Mouse (Mus musculus): ENCODE results near the gene Prf1. TPM values are rescaled to one million over a fixed set of nuclear protein-coding genes. Genes with fewer than 3 reads are reported as not detected.
A peak's percentile ranks its signal among the peaks of the same experiment; 100 is the strongest.

The Prf1 gene
- polyA plus RNA-seq, 1 experiment, result 0.10 TPM

DNA sequence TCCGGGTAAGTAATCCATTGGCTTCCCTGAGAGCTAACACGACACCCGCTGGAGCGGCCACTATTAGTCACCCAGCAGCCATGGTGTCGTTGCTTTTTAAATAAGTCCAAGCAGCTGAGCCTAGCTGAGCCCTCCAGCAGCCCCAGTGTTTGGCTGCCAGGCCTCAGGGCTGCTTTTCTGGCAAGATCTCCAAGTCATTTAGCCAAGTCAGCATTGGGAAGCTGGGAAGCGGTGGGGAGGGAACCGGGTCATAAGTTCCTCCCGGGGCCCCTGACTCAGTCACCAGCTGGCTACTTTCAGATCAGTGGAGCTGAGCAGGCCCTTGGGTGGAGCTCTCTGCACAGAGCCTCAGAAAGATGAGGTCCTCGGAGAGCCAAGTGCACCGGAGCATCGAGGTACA lies 12.4 kb upstream of the Prf1 start:
- no peak for DNase-seq (ENCODE audit: extremely low spot score in 1 of 2, low spot score in 1 of 2)

GRCm38 (mm10) chr10:61286246-61286645 lies 11.4 kb upstream of the Prf1 start:
- no peak for DNase-seq (ENCODE audit: extremely low spot score in 1 of 2, low spot score in 1 of 2)

- no peak for DNase-seq (ENCODE audit: extremely low spot score in 1 of 2, low spot score in 1 of 2)
Measured at GRCm38 (mm10) chr10:61290016-61290415, 7.6 kb upstream of the Prf1 start.

DNA sequence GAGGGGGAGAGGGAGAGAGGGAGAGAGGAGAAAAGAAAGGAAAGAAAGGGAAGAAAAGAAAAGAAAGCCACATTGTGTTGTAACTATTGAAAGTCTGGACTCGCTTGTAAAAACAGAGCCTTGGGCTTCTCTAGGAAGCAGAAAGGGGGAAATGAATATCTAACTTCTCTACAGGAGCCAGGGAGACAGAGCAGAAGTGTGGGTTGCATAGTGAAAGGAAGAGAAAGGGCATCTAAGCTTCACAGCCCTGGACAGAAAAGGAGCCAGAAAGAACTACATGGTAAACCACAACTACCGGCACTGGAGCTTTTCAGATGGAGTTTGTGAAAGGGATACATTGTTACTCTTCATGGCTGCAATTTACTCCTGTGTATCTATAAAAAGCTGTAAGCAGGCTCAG lies 7.2 kb upstream of the Prf1 start:
- DNase-seq (ENCODE audit: extremely low spot score in 1 of 2, low spot score in 1 of 2), result no peak

DNA sequence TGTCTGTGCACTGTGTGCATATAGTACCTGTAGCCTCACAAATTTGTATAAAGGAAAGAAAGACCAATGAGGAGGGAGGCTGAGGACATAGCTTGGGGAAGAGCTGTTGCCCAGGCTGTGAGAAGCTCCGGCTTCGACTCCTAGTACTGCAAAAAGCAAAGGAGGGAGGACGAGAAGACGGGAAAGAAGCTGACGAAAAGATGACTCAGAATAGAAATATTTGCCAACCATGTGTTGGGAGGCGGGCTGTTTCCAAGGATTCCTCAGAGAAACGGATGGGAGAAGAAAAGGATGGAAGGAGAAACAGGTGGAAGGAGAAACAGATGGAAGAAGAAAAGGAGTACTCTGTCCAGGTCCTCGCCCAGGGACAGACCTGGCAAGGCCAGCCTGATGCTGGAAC lies 3.4 kb upstream of the Prf1 start:
- DNase-seq (ENCODE audit: extremely low spot score in 1 of 2, low spot score in 1 of 2), result peak in 1 of 2 experiments; percentile 66

DNA sequence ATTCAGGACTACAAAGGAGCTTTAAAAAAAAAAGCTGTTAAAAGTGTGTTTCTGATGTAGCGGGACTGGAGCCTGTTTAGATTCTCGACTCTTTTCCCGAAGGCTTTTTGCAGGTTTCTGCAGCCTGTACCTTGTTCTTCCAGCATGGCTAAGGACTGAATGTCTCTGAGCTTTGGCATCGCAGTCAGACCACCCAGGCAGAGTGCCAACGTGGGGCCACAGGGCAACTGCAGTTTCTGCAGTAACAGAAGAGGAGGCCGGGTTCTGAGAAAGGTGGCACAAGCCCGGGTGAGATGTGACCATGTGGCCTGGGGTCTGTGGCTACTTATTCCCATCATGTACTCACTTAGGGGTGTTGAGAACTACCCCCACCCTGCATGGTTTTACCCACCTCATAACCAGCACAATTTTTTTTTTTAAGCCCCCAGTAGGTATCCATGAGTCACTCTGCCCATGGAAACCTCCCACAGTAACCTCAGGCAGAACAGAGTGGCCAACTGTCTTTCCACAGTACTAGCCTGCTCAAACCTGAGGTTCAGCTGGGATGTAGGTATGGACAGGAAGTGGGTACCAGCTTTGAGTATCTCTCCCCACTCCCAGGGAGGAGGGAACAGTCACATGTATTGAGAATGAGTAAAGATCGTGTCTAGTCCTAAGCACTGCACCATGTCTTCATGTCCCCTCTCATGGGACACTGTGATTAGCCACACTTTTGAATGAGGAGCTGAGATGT lies 754 bp upstream of the Prf1 start:
- DNase-seq (ENCODE audit: extremely low spot score in 1 of 2, low spot score in 1 of 2), result no peak

DNA sequence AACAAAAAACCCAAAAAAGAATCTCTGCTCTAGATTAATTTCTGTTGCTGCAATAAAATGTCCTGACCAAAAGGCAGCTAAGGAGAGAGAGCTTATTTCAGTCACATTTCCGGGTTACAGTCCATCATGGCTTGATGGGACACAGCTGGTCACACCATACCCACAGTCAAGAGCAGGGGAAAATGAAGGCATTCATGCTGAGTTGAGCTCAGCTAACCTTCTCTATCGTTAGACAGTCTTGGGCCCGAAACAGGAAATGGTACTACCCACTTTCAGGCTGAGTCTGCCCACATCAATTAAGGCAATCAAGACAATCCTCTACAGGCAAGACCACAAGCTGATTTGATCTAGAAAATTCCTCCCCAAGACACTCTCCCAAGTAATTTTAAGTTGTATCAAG lies 3.4 kb downstream of the Prf1 start:
- DNase-seq (ENCODE audit: extremely low spot score in 1 of 2, low spot score in 1 of 2), result no peak

DNA sequence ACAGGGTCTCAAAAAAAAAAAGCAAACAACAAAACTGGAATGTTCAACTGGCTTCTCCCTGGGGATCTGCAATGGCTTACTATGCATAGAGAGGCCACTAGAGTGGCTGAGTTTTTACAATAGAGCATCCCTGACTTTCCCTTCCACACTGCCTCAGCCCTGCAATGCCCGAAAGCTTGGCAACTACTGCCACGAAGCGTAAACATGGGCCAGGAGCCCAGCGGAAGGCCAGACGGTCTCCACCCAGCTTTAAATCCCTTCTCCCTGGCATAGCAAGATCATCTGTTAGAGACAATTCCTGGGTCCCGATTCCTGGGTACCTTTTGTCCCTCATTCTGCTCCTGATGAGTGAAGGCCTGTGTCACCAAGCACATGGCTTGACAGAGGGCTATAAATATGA lies 6.4 kb downstream of the Prf1 start:
- DNase-seq (ENCODE audit: extremely low spot score in 1 of 2, low spot score in 1 of 2), result no peak

GRCm38 (mm10) chr10:61305928-61306590 lies 8.4 kb downstream of the Prf1 start:
- DNase-seq (ENCODE audit: extremely low spot score in 1 of 2, low spot score in 1 of 2), result no peak

DNA sequence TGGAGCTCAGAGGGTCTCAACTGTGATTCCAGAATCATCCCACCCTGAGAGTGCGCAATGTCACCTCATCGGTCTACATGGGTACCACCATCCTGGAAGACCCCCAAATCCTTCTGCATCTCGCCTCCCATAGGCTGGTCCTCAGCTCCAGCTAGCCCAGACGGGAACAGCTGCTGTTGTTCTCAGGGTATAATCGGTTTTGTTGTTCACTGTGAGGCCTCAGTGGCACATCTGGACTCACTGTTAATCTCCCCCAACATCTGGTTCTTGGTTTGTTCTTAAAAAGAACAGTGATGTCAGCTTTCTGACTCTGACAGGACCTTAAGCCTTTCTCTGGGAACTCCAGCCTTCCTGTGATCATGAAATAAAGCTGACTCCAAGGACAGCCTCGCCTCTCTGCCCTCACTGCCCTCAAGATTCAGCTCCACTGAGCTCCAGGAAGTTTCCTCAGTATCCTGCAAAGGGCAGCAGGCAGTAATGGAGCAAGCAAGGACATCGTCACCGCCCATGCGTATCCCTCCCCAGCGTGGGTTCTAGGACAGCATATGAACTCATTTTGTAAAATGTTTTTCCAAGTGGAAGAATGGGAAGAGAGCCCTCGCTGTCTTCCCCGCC lies 11.2 kb downstream of the Prf1 start:
- DNase-seq (ENCODE audit: extremely low spot score in 1 of 2, low spot score in 1 of 2), result no peak

DNA sequence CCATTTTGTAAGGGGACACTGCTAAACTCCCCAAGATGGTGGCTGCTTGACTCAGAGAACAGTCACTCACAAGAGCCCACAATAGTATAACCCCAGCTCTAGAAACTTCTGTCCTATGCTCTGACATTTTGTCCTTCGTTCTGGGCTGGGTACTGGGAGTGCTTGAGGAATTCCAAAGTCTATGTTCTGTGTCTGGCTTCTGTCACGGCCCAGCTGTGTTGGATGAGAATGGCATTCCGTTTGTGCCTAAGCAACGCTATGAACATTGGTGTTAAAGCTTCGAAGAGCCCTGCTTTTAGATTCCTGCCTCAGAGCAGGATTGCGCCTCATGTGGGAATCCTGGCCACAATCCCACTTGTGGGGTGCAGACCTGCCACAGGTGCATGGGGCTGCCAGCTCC lies 14.5 kb downstream of the Prf1 start:
- no peak for DNase-seq (ENCODE audit: extremely low spot score in 1 of 2, low spot score in 1 of 2)

- DNase-seq (ENCODE audit: extremely low spot score in 1 of 2, low spot score in 1 of 2), result no peak
Measured at GRCm38 (mm10) chr10:61312754-61313153, 15.1 kb downstream of the Prf1 start.

DNA sequence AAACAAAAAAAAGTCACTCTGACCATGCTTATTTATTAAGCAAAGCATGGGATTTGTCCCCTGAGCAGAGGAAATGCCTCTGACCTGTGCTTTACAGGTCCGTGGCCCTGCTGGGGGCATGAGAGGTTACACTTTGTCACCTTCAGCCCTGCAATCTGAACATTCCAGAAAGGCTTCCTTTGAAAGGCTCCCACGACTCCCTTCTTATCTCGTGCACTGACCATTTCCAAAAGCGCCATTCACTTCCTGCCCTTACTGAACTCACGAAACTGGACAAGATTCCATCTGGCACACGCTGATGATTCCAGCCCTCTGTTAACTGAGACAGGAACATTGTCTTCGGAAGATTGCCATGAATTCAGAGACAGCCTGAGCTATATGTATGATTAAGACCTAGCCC lies 16.1 kb downstream of the Prf1 start:
- DNase-seq (ENCODE audit: extremely low spot score in 1 of 2, low spot score in 1 of 2), result no peak

DNA sequence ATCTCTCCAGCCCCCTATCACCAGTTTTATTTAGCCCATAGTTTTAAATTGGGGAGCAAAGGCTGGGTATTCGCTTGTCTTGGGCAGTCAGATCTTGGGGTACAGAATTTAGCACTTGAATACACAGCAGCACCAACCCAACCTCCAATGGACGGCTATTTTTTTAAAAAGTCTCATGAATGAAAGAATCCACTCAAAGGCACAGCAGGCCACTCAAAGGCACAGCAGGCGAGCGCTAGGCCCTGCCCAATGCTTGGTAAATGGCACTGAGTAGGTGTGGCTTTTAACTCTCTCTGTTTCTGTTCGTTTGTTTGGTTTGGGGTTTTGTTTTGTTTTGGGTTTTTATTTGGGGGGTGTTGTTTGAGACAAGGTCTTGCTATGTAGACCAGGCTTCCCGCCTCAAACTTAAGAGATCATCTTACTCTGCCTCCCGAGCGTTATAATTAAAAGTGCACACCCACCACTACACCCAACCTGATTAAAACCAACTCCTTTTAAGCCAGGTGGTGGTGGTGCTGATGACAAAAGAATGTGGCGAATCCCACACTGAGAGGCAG lies 17.8 kb downstream of the Prf1 start:
- no peak for DNase-seq (ENCODE audit: extremely low spot score in 1 of 2, low spot score in 1 of 2)

DNA sequence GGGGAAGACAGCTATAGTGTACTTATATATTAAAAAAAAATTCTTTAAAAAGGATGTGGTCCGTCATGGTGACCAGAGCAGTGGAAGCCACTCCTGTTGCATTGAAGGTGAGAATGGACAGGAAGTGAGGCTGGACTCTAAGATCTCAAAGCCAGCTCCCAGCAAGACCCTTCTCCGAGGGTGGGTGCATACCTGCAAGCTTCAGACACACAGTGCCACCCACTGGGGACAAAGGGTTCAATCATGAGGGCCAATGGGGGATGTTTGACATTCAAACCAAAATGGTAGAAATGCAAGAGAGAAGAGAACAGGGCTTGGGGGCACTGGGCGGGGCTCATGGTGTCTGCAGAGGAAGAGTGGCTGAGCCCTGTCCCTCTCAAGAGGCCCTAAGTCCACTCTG lies 20.9 kb downstream of the Prf1 start:
- DNase-seq (ENCODE audit: extremely low spot score in 1 of 2, low spot score in 1 of 2), result no peak

DNA sequence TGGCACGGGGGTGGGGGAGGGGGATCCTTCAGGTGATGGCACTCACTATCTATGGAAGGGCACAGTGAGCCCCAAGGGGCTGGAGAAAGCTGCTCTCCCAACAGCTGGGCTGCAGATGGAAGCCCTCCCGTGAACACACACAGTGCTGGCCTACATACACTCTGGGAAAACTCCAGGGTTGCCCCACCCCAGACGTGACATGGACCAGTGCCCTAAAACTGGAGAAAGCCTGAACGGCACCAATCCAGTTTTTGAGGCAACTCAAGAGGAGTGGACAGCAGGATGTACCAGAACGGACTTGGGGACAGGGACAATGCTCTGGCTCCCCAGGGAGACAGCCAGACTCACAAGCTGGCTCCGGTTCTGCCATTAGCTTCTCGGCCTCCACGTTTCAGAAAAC lies 27.1 kb downstream of the Prf1 start:
- no peak for DNase-seq (ENCODE audit: extremely low spot score in 1 of 2, low spot score in 1 of 2)

DNA sequence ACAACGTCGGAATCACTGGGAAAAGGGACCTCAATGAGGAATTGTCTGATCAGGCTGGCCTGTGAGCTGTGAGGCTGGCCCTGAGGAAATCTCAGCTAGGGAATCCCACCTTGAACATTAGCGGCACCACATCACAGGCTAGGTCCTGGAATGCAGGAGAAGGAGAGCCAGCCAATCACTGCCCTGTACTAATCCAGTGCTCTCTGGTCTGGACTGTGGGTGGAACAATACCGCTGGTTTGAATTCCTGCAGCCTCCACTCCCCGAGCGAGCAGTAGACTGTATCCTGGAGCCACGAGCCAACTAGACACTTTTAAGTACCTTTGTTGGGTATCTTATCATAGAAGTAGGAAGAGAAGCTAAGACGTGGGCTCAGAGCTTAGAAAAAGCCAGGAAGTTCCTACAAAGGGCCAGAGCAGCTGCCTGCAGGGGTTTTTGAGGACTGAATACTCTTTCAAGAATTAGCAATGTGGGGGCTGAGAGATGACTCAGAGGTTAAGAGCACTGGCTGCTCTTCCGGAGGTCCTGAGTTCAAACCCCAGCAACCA lies 28.2 kb downstream of the Prf1 start:
- no peak for DNase-seq (ENCODE audit: extremely low spot score in 1 of 2, low spot score in 1 of 2)

- DNase-seq (ENCODE audit: extremely low spot score in 1 of 2, low spot score in 1 of 2), result no peak
Measured at GRCm38 (mm10) chr10:61327545-61327944, 29.9 kb downstream of the Prf1 start.

GRCm38 (mm10) chr10:61328927-61329326 lies 31.3 kb downstream of the Prf1 start:
- no peak for DNase-seq (ENCODE audit: extremely low spot score in 1 of 2, low spot score in 1 of 2)

DNA sequence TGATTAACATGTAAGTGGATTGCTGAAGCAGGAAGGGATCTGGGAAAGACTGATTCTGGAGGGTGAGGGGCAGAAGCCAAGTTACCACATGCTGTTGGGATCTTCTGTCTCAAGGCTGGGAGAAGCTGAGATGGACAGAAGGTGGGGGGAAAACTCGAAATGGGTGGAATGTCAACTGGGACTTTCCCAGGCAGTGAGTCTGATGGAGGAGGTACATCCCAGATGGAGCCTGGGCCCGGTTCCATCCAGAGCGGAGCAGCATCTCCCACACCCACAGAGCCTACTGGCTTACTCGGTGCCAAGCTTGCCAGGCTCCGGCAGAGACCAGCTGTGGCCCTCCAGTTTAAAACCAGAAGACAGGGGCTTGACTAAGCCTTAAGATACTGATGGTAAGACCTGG lies 33.4 kb downstream of the Prf1 start:
- peak; percentile 62 to 80 for DNase-seq (ENCODE audit: extremely low spot score in 1 of 2, low spot score in 1 of 2)

DNA sequence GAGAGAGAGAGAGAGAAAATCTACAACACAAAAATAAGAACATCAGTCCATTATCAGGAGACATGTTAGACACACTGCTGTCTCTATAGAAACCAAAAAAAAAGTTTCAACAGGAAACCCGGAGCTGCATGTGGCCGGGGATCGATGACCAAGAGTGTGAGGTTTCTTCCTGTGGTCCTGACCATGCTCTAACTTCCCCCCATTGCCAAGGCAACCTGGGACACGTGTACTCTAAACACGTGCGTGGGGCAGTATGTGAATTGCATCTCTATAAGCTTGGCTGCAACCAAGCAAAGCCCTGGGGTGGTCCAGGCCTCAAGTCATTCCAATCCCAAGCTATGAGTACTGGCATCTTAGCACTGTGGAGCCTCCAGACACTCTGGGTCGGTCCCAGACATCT lies 36.9 kb downstream of the Prf1 start:
- DNase-seq (ENCODE audit: extremely low spot score in 1 of 2, low spot score in 1 of 2), result no peak
